Mouse (Mus musculus): ENCODE measurements around the gene Manbal.

DNA sequence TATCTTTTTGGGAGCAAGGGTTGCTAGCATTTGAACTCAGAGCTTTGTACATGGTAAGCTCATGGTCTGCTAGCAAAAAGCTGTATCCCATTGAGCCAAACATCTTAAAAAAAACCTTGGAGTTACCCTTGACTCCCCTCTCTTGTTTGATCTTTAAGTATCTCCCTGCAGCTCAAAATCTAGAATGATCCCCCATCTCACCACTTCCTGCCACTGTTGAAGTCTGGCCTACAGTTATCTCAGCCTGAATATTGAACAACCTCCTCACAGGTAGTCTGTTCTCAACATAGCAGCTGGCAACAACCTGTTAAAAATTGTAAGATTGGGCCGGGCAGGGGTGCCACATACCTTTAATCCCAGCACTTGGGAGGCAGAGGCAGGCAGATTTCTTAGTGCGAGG, 33.9 kb downstream of the Manbal start:
- no peak for TF ChIP-seq CTCF (IDR thresholded peaks at IDR 0.05; ENCODE audit: low read depth)
- no peak for TF ChIP-seq EP300 (IDR thresholded peaks at IDR 0.05; ENCODE audit: low read depth)

All from liver, embryonic 14.5 days (tissue).